Mouse (Mus musculus): ENCODE measurements around the gene Nup54. TPM values are rescaled to one million over a fixed set of nuclear protein-coding genes. Genes with fewer than 3 reads are reported as not detected.

Gene Nup54
- 57.0 and 61.1 TPM in 2 replicates for polyA plus RNA-seq (2016; fragmentation: Nextera tagmentation; extraction: Ambion mirVana)

GRCm38 (mm10) chr5:92435025-92435584, at the start of gene Nup54:
Gene Nup54, minus strand, starts transcription at chr5:92435219.
- H3K4me3 ChIP-seq, result peak within 1 kb of the TSS; percentile 78
- no peaks in the 10 kb centered on the region for H3K9me3 ChIP-seq
- peak within 1 kb of the TSS; percentile 96 for H3K9ac ChIP-seq
- H3K4me2 ChIP-seq (replicated peaks), result peak within 1 kb of the TSS; percentile 79
- ATAC-seq (ENCODE audit: insufficient number of reproducible peaks, insufficient read depth, low FRiP score, low TSS enrichment), result peak; percentile 99
- H3K36me3 ChIP-seq, result peaks cover 5% of the 10 kb centered on the region; the same call in 1 of the 2 replicates
- peak within 1 kb of the TSS; percentile 74 for H3K27ac ChIP-seq
- H3K27me3 ChIP-seq, result no peaks in the 10 kb centered on the region
- H3K4me1 ChIP-seq, result peaks cover 2% of the 10 kb centered on the region; the same call in 1 of the 2 replicates
- under 1% methylated on average over 34 of the region's 34 CpGs for WGBS

GRCm38 (mm10) chr5:92472863-92473262, 37.8 kb upstream of the Nup54 start:
- Histone ChIP-seq H3K27ac (no peak overlapping the region), H3K27me3 (no peaks in the 10 kb centered on the region), H3K4me3 (no peak overlapping the region), H3K4me2 (replicated peaks) (no peak overlapping the region), H3K9ac (no peak overlapping the region), H3K4me1 (no peaks in the 10 kb centered on the region), H3K36me3 (no peaks in the 10 kb centered on the region), H3K9me3 (no peaks in the 10 kb centered on the region)
- ATAC-seq (ENCODE audit: insufficient number of reproducible peaks, insufficient read depth, low FRiP score, low TSS enrichment), result no peak
- 73% methylated on average over 5 of the region's 5 CpGs for WGBS

- no peak overlapping the region for H3K9ac ChIP-seq
- no peaks in the 10 kb centered on the region for H3K4me1 ChIP-seq
- H3K4me2 ChIP-seq (replicated peaks), result no peak overlapping the region
- H3K27me3 ChIP-seq, result no peaks in the 10 kb centered on the region
- no peak for ATAC-seq (ENCODE audit: insufficient number of reproducible peaks, insufficient read depth, low FRiP score, low TSS enrichment)
- H3K4me3 ChIP-seq, result no peak overlapping the region
- no peak overlapping the region for H3K27ac ChIP-seq
- H3K36me3 ChIP-seq, result no peaks in the 10 kb centered on the region
- 79% methylated on average over 4 of the region's 4 CpGs for WGBS
- no peaks in the 10 kb centered on the region for H3K9me3 ChIP-seq
Observed at GRCm38 (mm10) chr5:92471531-92471930, 36.5 kb upstream of the Nup54 start.

- Histone ChIP-seq H3K4me3 (no peak overlapping the region), H3K9ac (no peak overlapping the region), H3K4me1 (no peaks in the 10 kb centered on the region), H3K4me2 (replicated peaks) (no peak overlapping the region), H3K27ac (no peak overlapping the region), H3K36me3 (no peaks in the 10 kb centered on the region), H3K9me3 (no peaks in the 10 kb centered on the region), H3K27me3 (no peaks in the 10 kb centered on the region)
- whole genome bisulfite sequencing, result 91% methylated on average over 18 of the region's 18 CpGs
- no peak for ATAC-seq (ENCODE audit: insufficient number of reproducible peaks, insufficient read depth, low FRiP score, low TSS enrichment)
Observed at GRCm38 (mm10) chr5:92469201-92470130, 34.4 kb upstream of the Nup54 start.

- ATAC-seq (ENCODE audit: insufficient number of reproducible peaks, insufficient read depth, low FRiP score, low TSS enrichment), result no peak
- H3K4me1 ChIP-seq, result no peaks in the 10 kb centered on the region
- no peaks in the 10 kb centered on the region for H3K27me3 ChIP-seq
- H3K9ac ChIP-seq, result no peak overlapping the region
- no peaks in the 10 kb centered on the region for H3K9me3 ChIP-seq
- 95% methylated on average over 6 of the region's 6 CpGs for WGBS
- no peak overlapping the region for H3K4me3 ChIP-seq
- H3K27ac ChIP-seq, result no peak overlapping the region
- no peaks in the 10 kb centered on the region for H3K36me3 ChIP-seq
- no peak overlapping the region for H3K4me2 ChIP-seq (replicated peaks)
Observed at GRCm38 (mm10) chr5:92468234-92468633, 33.2 kb upstream of the Nup54 start.

GRCm38 (mm10) chr5:92467102-92467766, 32.2 kb upstream of the Nup54 start:
- 72% methylated on average over 8 of the region's 8 CpGs for WGBS
- no peak overlapping the region for H3K27ac ChIP-seq
- ATAC-seq (ENCODE audit: insufficient number of reproducible peaks, insufficient read depth, low FRiP score, low TSS enrichment), result no peak
- no peaks in the 10 kb centered on the region for H3K4me1 ChIP-seq
- H3K9me3 ChIP-seq, result no peaks in the 10 kb centered on the region
- H3K4me3 ChIP-seq, result no peak overlapping the region
- no peak overlapping the region for H3K9ac ChIP-seq
- H3K36me3 ChIP-seq, result no peaks in the 10 kb centered on the region
- no peaks in the 10 kb centered on the region for H3K27me3 ChIP-seq
- H3K4me2 ChIP-seq (replicated peaks), result no peak overlapping the region

- no peak overlapping the region for H3K9ac ChIP-seq
- H3K36me3 ChIP-seq, result no peaks in the 10 kb centered on the region
- no peaks in the 10 kb centered on the region for H3K9me3 ChIP-seq
- H3K4me3 ChIP-seq, result no peak overlapping the region
- WGBS, result 89% methylated on average over 5 of the region's 5 CpGs
- H3K27ac ChIP-seq, result no peak overlapping the region
- H3K4me2 ChIP-seq (replicated peaks), result no peak overlapping the region
- H3K4me1 ChIP-seq, result no peaks in the 10 kb centered on the region
- ATAC-seq (ENCODE audit: insufficient number of reproducible peaks, insufficient read depth, low FRiP score, low TSS enrichment), result no peak
- no peaks in the 10 kb centered on the region for H3K27me3 ChIP-seq
Observed at GRCm38 (mm10) chr5:92465511-92465910, 30.5 kb upstream of the Nup54 start.

- H3K4me1 ChIP-seq, result no peaks in the 10 kb centered on the region
- WGBS, result 13% methylated on average over 5 of the region's 5 CpGs
- no peak overlapping the region for H3K9ac ChIP-seq
- no peak for ATAC-seq (ENCODE audit: insufficient number of reproducible peaks, insufficient read depth, low FRiP score, low TSS enrichment)
- H3K27me3 ChIP-seq, result no peaks in the 10 kb centered on the region
- H3K27ac ChIP-seq, result no peak overlapping the region
- no peaks in the 10 kb centered on the region for H3K36me3 ChIP-seq
- no peak overlapping the region for H3K4me3 ChIP-seq
- H3K9me3 ChIP-seq, result no peaks in the 10 kb centered on the region
- H3K4me2 ChIP-seq (replicated peaks), result no peak overlapping the region
Observed at GRCm38 (mm10) chr5:92461321-92461720, 26.3 kb upstream of the Nup54 start.

- no peak for ATAC-seq (ENCODE audit: insufficient number of reproducible peaks, insufficient read depth, low FRiP score, low TSS enrichment)
- H3K9ac ChIP-seq, result no peak overlapping the region
- H3K27me3 ChIP-seq, result no peaks in the 10 kb centered on the region
- WGBS, result 36% methylated on average over 5 of the region's 5 CpGs
- H3K36me3 ChIP-seq, result peaks cover 5% of the 10 kb centered on the region; the same call in 1 of the 2 replicates
- H3K4me2 ChIP-seq (replicated peaks), result no peak overlapping the region
- H3K4me1 ChIP-seq, result no peaks in the 10 kb centered on the region
- no peaks in the 10 kb centered on the region for H3K9me3 ChIP-seq
- H3K27ac ChIP-seq, result no peak overlapping the region
- no peak overlapping the region for H3K4me3 ChIP-seq
Observed at GRCm38 (mm10) chr5:92458726-92459125, 23.7 kb upstream of the Nup54 start.

- H3K36me3 ChIP-seq, result peaks cover 11% of the 10 kb centered on the region; the same call in 1 of the 2 replicates
- 82% methylated on average over 2 of the region's 2 CpGs for WGBS
- ATAC-seq (ENCODE audit: insufficient number of reproducible peaks, insufficient read depth, low FRiP score, low TSS enrichment), result no peak
- H3K4me3 ChIP-seq, result no peak overlapping the region
- H3K9ac ChIP-seq, result no peak overlapping the region
- no peak overlapping the region for H3K4me2 ChIP-seq (replicated peaks)
- H3K27me3 ChIP-seq, result no peaks in the 10 kb centered on the region
- H3K4me1 ChIP-seq, result no peaks in the 10 kb centered on the region
- no peaks in the 10 kb centered on the region for H3K9me3 ChIP-seq
- H3K27ac ChIP-seq, result no peak overlapping the region
Observed at GRCm38 (mm10) chr5:92457410-92457809, 22.4 kb upstream of the Nup54 start.

GRCm38 (mm10) chr5:92452876-92453275, 17.9 kb upstream of the Nup54 start:
- Histone ChIP-seq H3K27me3 (no peaks in the 10 kb centered on the region), H3K9ac (no peak overlapping the region), H3K4me1 (no peaks in the 10 kb centered on the region), H3K9me3 (no peaks in the 10 kb centered on the region), H3K27ac (no peak overlapping the region), H3K4me3 (no peak overlapping the region), H3K36me3 (peaks cover 39% of the 10 kb centered on the region), H3K4me2 (replicated peaks) (no peak overlapping the region)
- ATAC-seq (ENCODE audit: insufficient number of reproducible peaks, insufficient read depth, low FRiP score, low TSS enrichment), result no peak
- WGBS, result 96% methylated on average over 5 of the region's 5 CpGs
